Mouse (Mus musculus) embryonic facial prominence, embryonic 10.5 days (tissue): ENCODE data around the gene Rab7b. TPM values are rescaled to one million over a fixed set of nuclear protein-coding genes. Genes with fewer than 3 reads are reported as not detected.

Experiments
- DNase-seq: peaks from one replicate; pipeline ENCODE4 v3.0.0-alpha.2; 2017; ENCODE audit warnings: low spot score
- H3K27ac ChIP-seq: fragments of 300-500 bp; sonication (generic); replicated peaks from 2 replicates; pipeline ENCODE4 v1.5.1; 2016; ENCODE audit warnings: mild to moderate bottlenecking
- H3K27me3 ChIP-seq: fragments of 300-500 bp; sonication (generic); replicated peaks from 2 replicates; pipeline ENCODE4 v1.6.1; 2016; ENCODE audit warnings: low read depth, mild to moderate bottlenecking; ENCODE audit not compliant: poor library complexity, severe bottlenecking
- H3K36me3 ChIP-seq: fragments of 300-500 bp; sonication (generic); replicated peaks from 2 replicates; pipeline ENCODE4 v1.6.1; 2016; ENCODE audit warnings: mild to moderate bottlenecking, moderate library complexity
- H3K4me1 ChIP-seq: fragments of 300-500 bp; sonication (generic); 2 replicates; pipeline ENCODE4 v1.6.1; 2016
- H3K4me3 ChIP-seq: fragments of 300-500 bp; sonication (generic); 2 replicates; pipeline ENCODE4 v1.5.1; 2016; ENCODE audit warnings: mild to moderate bottlenecking, moderate library complexity
- H3K9me3 ChIP-seq: fragments of 300-500 bp; sonication (generic); 2 replicates; pipeline ENCODE4 v1.6.1; 2016; ENCODE audit warnings: mild to moderate bottlenecking
- WGBS: fragments of 180-500 bp; shearing (Covaris S2); methylation state at CpG from one replicate; pipeline ENCODE4 v1.1.7; 2016; 5-methylcytosine and 5-hydroxymethylcytosine counted together
- polyA plus RNA-seq: library from polyadenylated mRNA; unstranded; fragments of >200 nt; fragmentation: Nextera tagmentation; extraction: Ambion mirVana; gene quantifications from 2 replicates; pipeline ENCODE4 v1.2.1, GENCODE M21; 2016

The Rab7b gene
- polyA plus RNA-seq, 1 experiment from 2014 or later = 0.91 TPM

GRCm38 (mm10) chr1:131700447-131700846, 12.0 kb downstream of the Rab7b start:
- Histone ChIP-seq H3K9me3 (no peaks in the 10 kb centered on the region), H3K27me3 (no peaks in the 10 kb centered on the region), H3K4me3 (no peak overlapping the region), H3K4me1 (peaks cover 7% of the 10 kb centered on the region; the same call in 1 of the 2 replicates), H3K36me3 (no peaks in the 10 kb centered on the region), H3K27ac (no peak overlapping the region)
- no peak for DNase-seq
- WGBS = 74% methylated on average over 5 of the region's 5 CpGs

- Histone ChIP-seq H3K4me3 (no peak overlapping the region), H3K9me3 (no peaks in the 10 kb centered on the region), H3K4me1 (peaks cover 6% of the 10 kb centered on the region; the same call in 1 of the 2 replicates), H3K27me3 (no peaks in the 10 kb centered on the region), H3K36me3 (no peaks in the 10 kb centered on the region), H3K27ac (no peak overlapping the region)
- WGBS = 84% methylated on average over 5 of the region's 5 CpGs
- no peak for DNase-seq
These were observed 12.9 kb downstream of the Rab7b start for GRCm38 (mm10) chr1:131701391-131701790.

GRCm38 (mm10) chr1:131702094-131702766, 13.7 kb downstream of the Rab7b start:
- no peak for DNase-seq
- Histone ChIP-seq H3K9me3 (no peaks in the 10 kb centered on the region), H3K27me3 (no peaks in the 10 kb centered on the region), H3K27ac (no peak overlapping the region), H3K36me3 (no peaks in the 10 kb centered on the region), H3K4me1 (no peaks in the 10 kb centered on the region), H3K4me3 (no peak overlapping the region)
- WGBS = 80% methylated on average over 8 of the region's 8 CpGs

GRCm38 (mm10) chr1:131703482-131703881, 15.0 kb downstream of the Rab7b start:
- 92% methylated on average over 2 of the region's 2 CpGs for WGBS
- DNase-seq = no peak
- H3K9me3 ChIP-seq = no peaks in the 10 kb centered on the region
- H3K4me1 ChIP-seq = no peaks in the 10 kb centered on the region
- no peak overlapping the region for H3K27ac ChIP-seq
- no peak overlapping the region for H3K4me3 ChIP-seq
- H3K36me3 ChIP-seq = no peaks in the 10 kb centered on the region
- no peaks in the 10 kb centered on the region for H3K27me3 ChIP-seq

GRCm38 (mm10) chr1:131708338-131708737, 19.8 kb downstream of the Rab7b start:
- DNase-seq = peak; percentile 46
- 30% methylated on average over 4 of the region's 4 CpGs for WGBS
- Histone ChIP-seq H3K9me3 (no peaks in the 10 kb centered on the region), H3K4me1 (0 out of 2 replicates have a peak, but pooled peaks cover 4% of the 10 kb centered on the region), H3K27me3 (no peaks in the 10 kb centered on the region), H3K36me3 (no peaks in the 10 kb centered on the region), H3K4me3 (no peak overlapping the region), H3K27ac (no peak overlapping the region)

GRCm38 (mm10) chr1:131711518-131711917, 23.0 kb downstream of the Rab7b start:
- 80% methylated on average over 10 of the region's 10 CpGs for WGBS
- Histone ChIP-seq H3K4me1 (0 out of 2 replicates have a peak, but pooled peaks cover 13% of the 10 kb centered on the region), H3K9me3 (no peaks in the 10 kb centered on the region), H3K27me3 (no peaks in the 10 kb centered on the region), H3K4me3 (no peak overlapping the region), H3K27ac (no peak overlapping the region), H3K36me3 (no peaks in the 10 kb centered on the region)
- DNase-seq = no peak

- no peak overlapping the region for H3K4me3 ChIP-seq
- 25% methylated on average over 2 of the region's 2 CpGs for WGBS
- H3K36me3 ChIP-seq = no peaks in the 10 kb centered on the region
- DNase-seq = peak; percentile 82
- no peak overlapping the region for H3K27ac ChIP-seq
- no peaks in the 10 kb centered on the region for H3K9me3 ChIP-seq
- H3K4me1 ChIP-seq = 0 out of 2 replicates have a peak, but pooled peaks cover 13% of the 10 kb centered on the region
- H3K27me3 ChIP-seq = no peaks in the 10 kb centered on the region
These were observed 23.9 kb downstream of the Rab7b start for GRCm38 (mm10) chr1:131712386-131712785.

- Histone ChIP-seq H3K27me3 (no peaks in the 10 kb centered on the region), H3K4me3 (no peak overlapping the region), H3K4me1 (peaks cover 14% of the 10 kb centered on the region), H3K36me3 (no peaks in the 10 kb centered on the region), H3K27ac (no peak overlapping the region), H3K9me3 (no peaks in the 10 kb centered on the region)
- WGBS = 63% methylated on average over 20 of the region's 20 CpGs
- no peak for DNase-seq
These were observed 26.2 kb downstream of the Rab7b start for GRCm38 (mm10) chr1:131714388-131715337.

- Histone ChIP-seq H3K4me3 (no peak overlapping the region), H3K27ac (no peak overlapping the region), H3K4me1 (peaks cover 20% of the 10 kb centered on the region), H3K36me3 (no peaks in the 10 kb centered on the region), H3K9me3 (no peaks in the 10 kb centered on the region), H3K27me3 (no peaks in the 10 kb centered on the region)
- no peak for DNase-seq
- WGBS = 51% methylated on average over 16 of the region's 16 CpGs
These were observed 30.6 kb downstream of the Rab7b start for GRCm38 (mm10) chr1:131718952-131719694.

- DNase-seq = no peak
- Histone ChIP-seq H3K27me3 (no peaks in the 10 kb centered on the region), H3K36me3 (no peaks in the 10 kb centered on the region), H3K4me1 (peaks cover 12% of the 10 kb centered on the region), H3K9me3 (no peaks in the 10 kb centered on the region), H3K4me3 (no peak overlapping the region), H3K27ac (no peak overlapping the region)
- WGBS = 87% methylated on average over 3 of the region's 3 CpGs
These were observed 33.5 kb downstream of the Rab7b start for GRCm38 (mm10) chr1:131721989-131722388.

GRCm38 (mm10) chr1:131723549-131723948, 35.1 kb downstream of the Rab7b start:
- Histone ChIP-seq H3K36me3 (no peaks in the 10 kb centered on the region), H3K27ac (no peak overlapping the region), H3K4me3 (no peak overlapping the region), H3K4me1 (peaks cover 12% of the 10 kb centered on the region), H3K9me3 (no peaks in the 10 kb centered on the region), H3K27me3 (no peaks in the 10 kb centered on the region)
- 63% methylated on average over 4 of the region's 4 CpGs for WGBS
- no peak for DNase-seq

GRCm38 (mm10) chr1:131726586-131726985, 38.1 kb downstream of the Rab7b start:
- Histone ChIP-seq H3K27ac (no peak overlapping the region), H3K27me3 (no peaks in the 10 kb centered on the region), H3K4me3 (no peak overlapping the region), H3K9me3 (no peaks in the 10 kb centered on the region), H3K4me1 (peaks cover 8% of the 10 kb centered on the region; the same call in 1 of the 2 replicates), H3K36me3 (no peaks in the 10 kb centered on the region)
- WGBS = 81% methylated on average over 6 of the region's 6 CpGs
- DNase-seq = no peak
